Mouse (Mus musculus) embryonic fibroblast, embryonic 13.5 days (primary cell): ENCODE data around the gene Pinlyp.

Source experiments
- CTCF ChIP-seq: IDR thresholded peaks from 2 replicates; pipeline ENCODE4 v1.5.1; 2011; ENCODE audit warnings: mild to moderate bottlenecking, control low read depth, low read length, moderate library complexity, borderline replicate concordance; ENCODE audit not compliant: insufficient read depth
- POLR2A ChIP-seq: IDR thresholded peaks from 2 replicates; pipeline ENCODE4 v1.6.1; 2011; ENCODE audit warnings: low read depth, mild to moderate bottlenecking, control low read depth, low read length, moderate library complexity

- no peak for TF ChIP-seq CTCF
- TF ChIP-seq POLR2A: peak; percentile 80
Measured at GRCm38 (mm10) chr7:24587330-24588105, 41.6 kb upstream of the Pinlyp start, which contains the start of the genes Ethe1 and Zfp575.
